Mouse (Mus musculus) yolk sac, embryonic 10.5 days (tissue): Measurements from ENCODE around the gene Sorcs1.

ENCODE experiments used
- DNase-seq: peaks from one replicate; pipeline ENCODE4 v3.0.0-alpha.2; 2017; ENCODE audit warnings: low spot score

Gene Sorcs1

GRCm38 (mm10) chr19:50214466-50215228 lies 463.8 kb downstream of the Sorcs1 start:
- DNase-seq, result no peak

GRCm38 (mm10) chr19:50210456-50210855 lies 468.0 kb downstream of the Sorcs1 start:
- no peak for DNase-seq

GRCm38 (mm10) chr19:50204341-50204740 lies 474.1 kb downstream of the Sorcs1 start:
- DNase-seq, result no peak

GRCm38 (mm10) chr19:50196592-50196991 lies 481.9 kb downstream of the Sorcs1 start:
- no peak for DNase-seq

GRCm38 (mm10) chr19:50185769-50186715 lies 492.4 kb downstream of the Sorcs1 start:
- no peak for DNase-seq

GRCm38 (mm10) chr19:50184901-50185623 lies 493.4 kb downstream of the Sorcs1 start:
- peak; percentile 11 for DNase-seq

- DNase-seq, result no peak
These were observed 499.6 kb downstream of the Sorcs1 start for GRCm38 (mm10) chr19:50178851-50179250.

- no peak for DNase-seq
These were observed 500.3 kb downstream of the Sorcs1 start for GRCm38 (mm10) chr19:50178151-50178550.

- DNase-seq, result no peak
These were observed 506.6 kb downstream of the Sorcs1 start for GRCm38 (mm10) chr19:50171849-50172248.

- DNase-seq, result no peak
These were observed 527.3 kb downstream of the Sorcs1 start for GRCm38 (mm10) chr19:50151111-50151510.

- DNase-seq, result no peak
These were observed 532.5 kb downstream of the Sorcs1 start for GRCm38 (mm10) chr19:50145919-50146318.

- no peak for DNase-seq
These were observed 536.6 kb downstream of the Sorcs1 start for GRCm38 (mm10) chr19:50141853-50142252.

GRCm38 (mm10) chr19:50134656-50135055 lies 543.8 kb downstream of the Sorcs1 start:
- no peak for DNase-seq

GRCm38 (mm10) chr19:50105842-50106585 lies 572.4 kb downstream of the Sorcs1 start:
- no peak for DNase-seq
